Mouse (Mus musculus) intestine, embryonic 14.5 days (tissue): ENCODE data around the gene Tma7. TPM values are rescaled to one million over a fixed set of nuclear protein-coding genes. Genes with fewer than 3 reads are reported as not detected.

Source experiments
- ATAC-seq: fragments of 200-750 bp; cut with Nextera tagmentation; replicated peaks from 2 replicates; pipeline ENCODE4 v1.8.0; 2017; ENCODE audit warnings: low read depth, moderate number of reproducible peaks, moderate TSS enrichment, moderate library complexity; ENCODE audit not compliant: low FRiP score, low TSS enrichment
- DNase-seq: peaks from one replicate; pipeline ENCODE4 v3.0.0-alpha.2; 2018; ENCODE audit warnings: low spot score
- H3K27ac ChIP-seq: fragments of 300-500 bp; sonication (generic); 2 replicates; pipeline ENCODE4 v1.5.1; 2014; ENCODE audit warnings: low read depth, mild to moderate bottlenecking, control low read depth
- H3K27me3 ChIP-seq: fragments of 300-500 bp; sonication (generic); replicated peaks from 2 replicates; pipeline ENCODE4 v1.6.1; 2014; ENCODE audit warnings: low read length, control low read depth; ENCODE audit not compliant: control insufficient read depth, insufficient read depth
- H3K36me3 ChIP-seq: fragments of 300-500 bp; sonication (generic); 2 replicates; pipeline ENCODE4 v1.6.1; 2014; ENCODE audit warnings: low read length, control low read depth; ENCODE audit not compliant: control insufficient read depth, insufficient read depth
- H3K4me1 ChIP-seq: fragments of 300-500 bp; sonication (generic); replicated peaks from 2 replicates; pipeline ENCODE4 v1.6.1; 2014; ENCODE audit warnings: low read length, control low read depth, mixed read lengths; ENCODE audit not compliant: control insufficient read depth, insufficient read depth
- H3K4me2 ChIP-seq: fragments of 300-500 bp; sonication (generic); 2 replicates; pipeline ENCODE4 v1.6.1; 2014; ENCODE audit warnings: low read length
- H3K4me3 ChIP-seq: fragments of 300-500 bp; sonication (generic); 2 replicates; pipeline ENCODE4 v1.5.1; 2014; ENCODE audit warnings: low read depth, low read length, control low read depth, mixed read lengths
- H3K9ac ChIP-seq: fragments of 300-500 bp; sonication (generic); 2 replicates; pipeline ENCODE4 v1.6.1; 2014; ENCODE audit warnings: mild to moderate bottlenecking, low read length
- H3K9me3 ChIP-seq: fragments of 300-500 bp; sonication (generic); 2 replicates; pipeline ENCODE4 v1.6.1; 2016; ENCODE audit warnings: low read length, control low read depth; ENCODE audit not compliant: control insufficient read depth
- WGBS: fragments of 180-500 bp; shearing (Covaris S2); extraction: QIAGEN DNeasy Blood & Tissue Kit; methylation state at CpG from one replicate; pipeline ENCODE4 v1.1.7; 2014; 5-methylcytosine and 5-hydroxymethylcytosine counted together
- polyA plus RNA-seq: library from polyadenylated mRNA; unstranded; fragments of >200 nt; fragmentation: Nextera tagmentation; extraction: Ambion mirVana; gene quantifications from 2 replicates; pipeline ENCODE4 v1.2.1, GENCODE M21; 2014

Tma7 gene
- polyA plus RNA-seq, 1 experiment from 2014 or later: 682 TPM

- H3K27me3 ChIP-seq: no peaks in the 10 kb centered on the region
- DNase-seq: no peak
Observed at GRCm38 (mm10) chr9:109038901-109039364, 43.5 kb downstream of the Tma7 start.

GRCm38 (mm10) chr9:109038086-109038895 lies 44.1 kb downstream of the Tma7 start, which contains the start of gene Shisa5:
TSS of gene Shisa5 (plus strand) at chr9:109038565.
- H3K9ac ChIP-seq: peak within 1 kb of the TSS; percentile 62
- no peaks in the 10 kb centered on the region for H3K36me3 ChIP-seq
- peak within 1 kb of the TSS; percentile 66 for H3K27ac ChIP-seq
- peak within 1 kb of the TSS; percentile 77 for H3K4me2 ChIP-seq
- under 1% methylated on average over 36 of the region's 40 CpGs for WGBS
- H3K9me3 ChIP-seq: no peaks in the 10 kb centered on the region
- H3K4me3 ChIP-seq: peak within 1 kb of the TSS; percentile 65
- peak; percentile 91 for DNase-seq
- peaks cover 21% of the 10 kb centered on the region for H3K4me1 ChIP-seq
- peak; percentile 86 for ATAC-seq
- H3K27me3 ChIP-seq: no peaks in the 10 kb centered on the region

More at GRCm38 (mm10) chr9:109038901-109039364, 43.5 kb downstream of the Tma7 start:
- peak; percentile 30; the same call in 1 of the 2 replicates for ATAC-seq
- H3K4me2 ChIP-seq: peak overlapping the region; percentile 77
- 16% methylated on average over 8 of the region's 8 CpGs for WGBS
- peak overlapping the region; percentile 66 for H3K27ac ChIP-seq
- no peaks in the 10 kb centered on the region for H3K36me3 ChIP-seq
- peaks cover 21% of the 10 kb centered on the region for H3K4me1 ChIP-seq
- H3K4me3 ChIP-seq: peak overlapping the region; percentile 65
- no peaks in the 10 kb centered on the region for H3K9me3 ChIP-seq
- H3K9ac ChIP-seq: peak overlapping the region; percentile 62

GRCm38 (mm10) chr9:109032435-109032834 lies 50.0 kb downstream of the Tma7 start:
- DNase-seq (no peak), ATAC-seq (no peak)
- no peaks in the 10 kb centered on the region for H3K4me1 ChIP-seq
- no peak overlapping the region for H3K9ac ChIP-seq
- H3K9me3 ChIP-seq: no peaks in the 10 kb centered on the region
- WGBS: 82% methylated on average over 6 of the region's 6 CpGs
- no peak overlapping the region for H3K4me3 ChIP-seq
- H3K27ac ChIP-seq: no peak overlapping the region
- no peak overlapping the region for H3K4me2 ChIP-seq
- H3K27me3 ChIP-seq: no peaks in the 10 kb centered on the region
- peaks cover 3% of the 10 kb centered on the region; the same call in 1 of the 2 replicates for H3K36me3 ChIP-seq

- Histone ChIP-seq H3K36me3 (peaks cover 3% of the 10 kb centered on the region; the same call in 1 of the 2 replicates), H3K4me2 (no peak overlapping the region), H3K4me1 (no peaks in the 10 kb centered on the region), H3K9ac (no peak overlapping the region), H3K27me3 (no peaks in the 10 kb centered on the region), H3K9me3 (no peaks in the 10 kb centered on the region), H3K4me3 (no peak overlapping the region), H3K27ac (no peak overlapping the region)
- ATAC-seq (no peak), DNase-seq (no peak)
- WGBS: 79% methylated on average over 8 of the region's 8 CpGs
Observed at GRCm38 (mm10) chr9:109031686-109032085, 50.7 kb downstream of the Tma7 start.

- 92% methylated on average over 7 of the region's 7 CpGs for WGBS
- no peaks in the 10 kb centered on the region for H3K27me3 ChIP-seq
- no peaks in the 10 kb centered on the region for H3K9me3 ChIP-seq
- no peak overlapping the region for H3K9ac ChIP-seq
- H3K4me2 ChIP-seq: no peak overlapping the region
- ATAC-seq: no peak
- DNase-seq: no peak
- no peaks in the 10 kb centered on the region for H3K4me1 ChIP-seq
- no peak overlapping the region for H3K4me3 ChIP-seq
- H3K27ac ChIP-seq: no peak overlapping the region
- peaks cover 3% of the 10 kb centered on the region; the same call in 1 of the 2 replicates for H3K36me3 ChIP-seq
Observed at GRCm38 (mm10) chr9:109031001-109031400, 51.4 kb downstream of the Tma7 start.

- H3K9ac ChIP-seq: no peak overlapping the region
- no peaks in the 10 kb centered on the region for H3K4me1 ChIP-seq
- H3K36me3 ChIP-seq: peaks cover 7% of the 10 kb centered on the region; the same call in 1 of the 2 replicates
- H3K4me2 ChIP-seq: no peak overlapping the region
- no peaks in the 10 kb centered on the region for H3K27me3 ChIP-seq
- no peak overlapping the region for H3K4me3 ChIP-seq
- no peaks in the 10 kb centered on the region for H3K9me3 ChIP-seq
- H3K27ac ChIP-seq: no peak overlapping the region
- no peak for DNase-seq
- WGBS: 52% methylated on average over 3 of the region's 3 CpGs
- no peak for ATAC-seq
Observed at GRCm38 (mm10) chr9:109030312-109030711, 52.1 kb downstream of the Tma7 start.

GRCm38 (mm10) chr9:109028919-109029318 lies 53.5 kb downstream of the Tma7 start:
- H3K4me2 ChIP-seq: no peak overlapping the region
- no peak overlapping the region for H3K4me3 ChIP-seq
- 67% methylated on average over 5 of the region's 5 CpGs for WGBS
- peaks cover 7% of the 10 kb centered on the region; the same call in 1 of the 2 replicates for H3K36me3 ChIP-seq
- no peaks in the 10 kb centered on the region for H3K27me3 ChIP-seq
- H3K9me3 ChIP-seq: no peaks in the 10 kb centered on the region
- ATAC-seq (no peak), DNase-seq (no peak)
- H3K4me1 ChIP-seq: no peaks in the 10 kb centered on the region
- no peak overlapping the region for H3K27ac ChIP-seq
- no peak overlapping the region for H3K9ac ChIP-seq

GRCm38 (mm10) chr9:109028421-109028820 lies 54.0 kb downstream of the Tma7 start:
- Histone ChIP-seq H3K36me3 (peaks cover 7% of the 10 kb centered on the region; the same call in 1 of the 2 replicates), H3K4me1 (no peaks in the 10 kb centered on the region), H3K27me3 (no peaks in the 10 kb centered on the region), H3K9me3 (no peaks in the 10 kb centered on the region), H3K4me3 (no peak overlapping the region), H3K9ac (no peak overlapping the region), H3K4me2 (no peak overlapping the region), H3K27ac (no peak overlapping the region)
- no peak for ATAC-seq
- 85% methylated on average over 3 of the region's 3 CpGs for WGBS
- no peak for DNase-seq
